Mouse (Mus musculus) lung, postnatal 10 days (tissue): ENCODE results near the gene Zdhhc21.
A peak's percentile ranks its signal among the peaks of the same experiment; 100 is the strongest.

Experiments used
- DNase-seq: peaks from one replicate; pipeline ENCODE4 v3.0.0; 2021

The Zdhhc21 gene

DNA sequence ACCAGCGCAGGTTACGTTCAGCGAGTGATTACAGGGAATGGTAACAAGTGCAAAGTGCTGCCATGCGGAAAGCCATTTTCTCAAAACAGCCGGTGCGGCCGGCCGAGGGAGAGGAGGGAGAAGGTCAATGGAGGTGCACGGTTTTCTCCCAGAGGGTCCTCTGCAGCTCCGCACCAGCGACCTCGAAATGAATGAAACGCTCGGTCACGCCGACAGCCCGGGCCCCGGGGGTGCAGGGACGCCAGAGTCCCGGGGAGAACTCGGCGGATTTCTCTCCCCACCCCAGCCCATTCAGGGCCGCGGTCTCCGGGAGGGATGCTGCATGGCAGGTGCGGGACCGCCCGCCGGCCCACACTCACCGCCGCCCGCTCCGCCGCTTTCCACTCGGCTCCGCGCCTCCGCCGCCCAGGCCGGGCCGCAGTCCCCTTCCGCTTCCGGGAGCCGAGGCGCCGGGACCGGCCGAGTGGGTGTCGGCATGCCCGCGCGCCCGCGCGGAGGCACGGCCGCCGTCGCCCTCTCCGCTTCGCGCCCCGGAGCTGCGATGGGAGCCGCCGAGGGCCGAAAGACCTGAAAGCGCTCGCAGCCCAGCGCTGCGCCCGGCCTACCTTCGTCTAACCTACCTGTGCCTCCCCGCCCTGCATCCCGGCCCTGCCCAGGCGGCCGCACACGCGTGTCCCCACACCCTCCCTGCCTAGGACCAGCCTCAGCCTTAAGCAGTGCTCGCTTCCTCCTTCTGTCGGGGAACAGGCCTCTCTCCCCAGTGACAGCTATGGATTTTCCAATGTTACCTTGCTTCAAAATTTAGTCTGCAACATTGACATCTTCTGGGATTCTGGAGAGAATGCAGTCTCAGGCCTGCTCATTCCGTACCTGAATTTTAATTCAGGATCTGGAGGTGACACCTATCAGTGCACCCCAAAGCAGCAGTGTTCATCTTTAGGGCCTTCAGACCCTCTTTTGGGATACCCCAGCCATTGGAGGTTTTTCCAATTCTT is at the start of gene Zdhhc21:
TSS of gene Zdhhc21 (minus strand) at position 828 of the 995 bp plus-strand sequence.
- DNase-seq: peak; percentile 81

- DNase-seq: no peak
Observed at GRCm38 (mm10) chr4:82895227-82895626, 35.5 kb upstream of the Zdhhc21 start.

DNA sequence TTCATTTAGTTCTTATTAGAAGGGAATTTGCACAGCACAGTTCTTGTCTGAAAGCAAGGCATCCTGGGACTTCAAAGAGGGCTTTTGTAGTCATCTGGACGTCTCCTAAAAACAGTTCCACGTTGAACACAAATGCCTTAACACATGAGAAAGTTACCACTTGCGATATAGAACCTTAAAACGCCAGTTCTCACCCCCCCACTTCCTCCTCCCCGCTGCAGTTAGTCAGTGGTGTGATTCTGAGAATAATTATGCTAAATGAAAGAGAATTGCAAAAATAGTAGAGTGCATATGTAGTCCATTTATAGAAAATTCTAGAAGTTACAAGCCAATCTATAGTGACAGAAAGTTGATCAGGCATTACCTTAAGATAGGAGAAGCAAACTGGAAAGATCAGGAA is 32.5 kb upstream of the Zdhhc21 start:
- no peak for DNase-seq

DNA sequence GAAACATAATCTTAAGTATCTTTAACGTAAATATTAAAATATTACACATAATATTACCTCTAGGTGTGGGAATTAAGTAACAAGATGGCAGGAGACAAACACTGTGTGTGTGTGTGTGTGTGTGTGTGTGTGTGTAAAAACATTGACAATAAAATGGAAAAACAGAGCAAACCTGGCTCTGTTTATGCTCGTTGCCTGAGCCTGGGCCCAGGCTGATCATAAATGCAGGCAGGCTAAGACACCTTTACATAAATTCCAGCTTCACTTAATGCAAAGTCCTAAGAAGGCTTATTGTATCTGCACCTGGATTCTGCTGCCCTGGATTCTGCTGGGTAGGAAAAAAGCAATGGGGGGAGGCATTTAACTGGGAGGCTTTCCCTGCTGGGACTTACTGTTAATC is 31.8 kb upstream of the Zdhhc21 start:
- DNase-seq: no peak

DNA sequence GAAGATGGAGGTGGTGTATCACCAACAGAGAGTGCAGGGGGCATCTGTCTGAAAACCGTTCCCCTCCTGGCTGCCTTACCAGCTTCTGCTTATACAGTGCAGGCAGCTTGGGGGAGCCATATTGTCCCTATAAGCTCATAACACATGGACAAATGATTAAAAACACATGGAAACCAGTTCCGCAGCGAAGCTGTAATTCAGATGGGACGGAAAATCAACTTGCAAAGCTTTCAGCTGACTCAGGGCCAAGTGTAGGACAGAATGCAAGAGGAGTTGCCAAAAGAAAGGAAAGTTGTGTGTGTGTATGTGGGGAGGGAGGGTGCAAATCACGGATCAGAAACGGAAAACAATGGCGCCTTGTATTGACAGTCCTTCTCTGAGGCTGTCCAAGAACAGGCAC is 31.3 kb upstream of the Zdhhc21 start:
- DNase-seq: no peak

DNA sequence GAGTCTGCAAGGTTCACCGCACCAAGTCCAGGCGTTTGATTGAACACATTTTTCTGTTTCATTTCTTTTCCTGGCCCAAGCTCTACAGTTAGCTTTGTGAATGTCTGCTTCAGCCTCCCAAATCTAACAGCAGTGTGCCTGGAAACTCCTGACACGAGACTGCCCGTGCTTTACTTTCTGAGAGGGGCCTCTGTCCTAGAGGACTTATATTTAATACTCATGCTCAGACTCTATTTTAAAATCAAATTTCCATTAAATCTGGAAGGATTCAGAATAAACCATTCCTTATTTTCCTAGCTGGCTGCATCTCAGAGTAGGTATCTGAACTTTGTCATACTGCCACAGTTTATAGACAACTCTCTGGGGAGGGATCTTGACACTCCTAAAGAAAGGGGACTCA is 30.8 kb upstream of the Zdhhc21 start:
- DNase-seq: no peak

DNA sequence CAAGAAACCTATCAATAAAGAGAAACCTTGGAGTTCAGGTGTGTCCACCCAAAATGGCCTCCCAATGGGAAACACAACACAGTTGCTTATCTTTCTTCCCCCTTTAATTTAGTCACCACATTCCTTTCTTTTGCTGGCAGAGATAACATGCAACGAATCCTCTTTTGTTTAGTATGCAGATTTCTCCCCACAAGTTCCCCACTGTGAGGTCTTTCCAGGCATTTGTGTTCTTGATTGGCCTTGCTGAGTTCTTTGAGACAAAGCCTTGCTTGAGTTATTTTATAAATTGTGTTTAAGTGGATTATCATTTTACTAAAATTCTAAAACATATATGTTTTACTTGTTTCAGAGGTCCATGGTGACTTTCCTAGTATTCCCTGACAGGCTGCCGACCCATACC is 26.4 kb upstream of the Zdhhc21 start:
- no peak for DNase-seq

- peak; percentile 22 for DNase-seq
Observed at GRCm38 (mm10) chr4:82885535-82885913, 25.8 kb upstream of the Zdhhc21 start.

DNA sequence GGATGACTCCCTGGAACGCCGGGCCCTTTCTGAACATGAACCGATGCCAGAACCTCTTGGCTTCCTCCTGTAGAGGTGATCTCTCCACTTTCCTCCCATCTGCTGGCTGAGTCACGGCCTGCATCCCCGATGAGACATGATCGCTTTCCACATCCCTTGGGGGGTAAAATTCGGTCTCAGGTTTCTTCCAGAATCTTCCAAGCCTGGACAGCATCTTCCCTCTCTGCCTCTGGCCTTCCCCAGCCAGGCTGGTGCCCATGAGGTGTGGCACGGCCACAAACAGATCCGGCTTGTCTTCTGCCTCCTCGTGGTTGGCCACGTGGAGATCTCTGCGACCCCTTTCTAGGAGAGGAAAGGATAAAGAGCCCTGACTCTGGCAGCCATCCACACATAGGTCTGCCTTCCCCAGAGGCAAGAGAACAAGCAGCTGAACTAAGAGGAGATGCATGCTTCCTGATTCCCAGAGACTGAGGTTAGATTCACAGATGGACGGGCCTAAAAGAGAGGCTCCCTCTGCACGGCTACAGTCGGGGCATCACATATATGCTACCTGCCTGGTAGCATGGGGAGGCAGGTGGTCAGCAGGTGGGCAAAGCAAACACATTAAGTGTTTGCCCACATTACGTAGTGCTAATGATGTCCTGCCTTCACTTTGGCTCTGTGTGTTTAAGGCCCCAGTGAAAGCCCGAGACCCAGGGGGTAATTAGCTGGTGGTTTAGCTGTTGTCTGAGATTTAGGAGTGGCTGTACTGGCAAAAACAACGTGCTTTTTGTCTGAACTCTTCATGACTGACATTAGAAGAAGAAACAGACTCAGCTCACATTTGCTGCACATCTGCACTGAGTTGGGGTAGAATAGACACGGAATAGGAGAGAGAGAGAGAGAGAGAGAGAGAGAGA is 25.1 kb upstream of the Zdhhc21 start, which contains the start of gene Cer1:
TSS of gene Cer1 (minus strand) at position 513 of the 899 bp plus-strand sequence.
- no peak for DNase-seq

DNA sequence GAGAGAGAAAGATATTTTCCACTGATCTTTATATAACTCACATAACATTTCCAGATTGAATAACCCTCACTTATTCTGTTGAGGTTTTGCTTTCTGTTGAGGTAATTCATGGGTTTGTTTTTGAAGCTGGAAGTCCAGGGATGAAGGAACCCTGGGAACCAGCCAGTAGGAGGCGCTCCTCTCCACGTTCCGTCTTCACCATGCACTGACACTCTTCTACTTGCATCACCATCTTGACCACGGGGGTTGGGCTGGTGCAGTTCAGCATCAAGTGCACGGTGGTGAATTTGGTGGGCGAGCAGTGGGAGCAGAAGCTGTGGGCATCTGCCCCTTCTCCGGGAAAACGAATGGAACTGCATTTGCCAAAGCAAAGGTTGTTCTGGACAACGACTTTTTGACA is 22.7 kb upstream of the Zdhhc21 start:
- DNase-seq: peak; percentile 11

DNA sequence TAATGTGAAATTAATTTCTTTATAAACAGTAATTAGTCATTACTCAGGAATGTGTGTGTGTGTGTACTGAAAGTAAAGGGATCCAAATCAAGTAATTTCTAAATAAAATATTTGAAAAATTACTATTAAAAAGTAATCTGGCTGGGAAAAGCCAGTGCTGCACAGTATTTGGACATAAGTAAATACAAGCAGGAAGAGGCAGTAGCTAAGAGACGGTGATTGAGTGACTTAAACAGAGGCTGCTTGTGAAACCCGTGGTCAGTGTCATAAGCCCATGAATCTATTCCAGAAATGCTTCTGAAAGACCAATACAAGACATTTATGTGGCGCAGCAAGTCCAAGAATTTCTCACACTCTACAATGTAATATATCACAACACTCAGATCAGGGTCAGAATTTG is 21.6 kb upstream of the Zdhhc21 start:
- DNase-seq: peak; percentile 11

- no peak for DNase-seq
Observed at GRCm38 (mm10) chr4:82880243-82880642, 20.5 kb upstream of the Zdhhc21 start.

- peak; percentile 10 for DNase-seq
Observed at GRCm38 (mm10) chr4:82879152-82879551, 19.4 kb upstream of the Zdhhc21 start.

- no peak for DNase-seq
Observed at GRCm38 (mm10) chr4:82876656-82877055, 16.9 kb upstream of the Zdhhc21 start.

- DNase-seq: no peak
Observed at GRCm38 (mm10) chr4:82875532-82875931, 15.8 kb upstream of the Zdhhc21 start.

- no peak for DNase-seq
Observed at GRCm38 (mm10) chr4:82874791-82875190, 15.0 kb upstream of the Zdhhc21 start.

- no peak for DNase-seq
Observed at GRCm38 (mm10) chr4:82872548-82872947, 12.8 kb upstream of the Zdhhc21 start.

GRCm38 (mm10) chr4:82872121-82872520 is 12.4 kb upstream of the Zdhhc21 start:
- no peak for DNase-seq

DNA sequence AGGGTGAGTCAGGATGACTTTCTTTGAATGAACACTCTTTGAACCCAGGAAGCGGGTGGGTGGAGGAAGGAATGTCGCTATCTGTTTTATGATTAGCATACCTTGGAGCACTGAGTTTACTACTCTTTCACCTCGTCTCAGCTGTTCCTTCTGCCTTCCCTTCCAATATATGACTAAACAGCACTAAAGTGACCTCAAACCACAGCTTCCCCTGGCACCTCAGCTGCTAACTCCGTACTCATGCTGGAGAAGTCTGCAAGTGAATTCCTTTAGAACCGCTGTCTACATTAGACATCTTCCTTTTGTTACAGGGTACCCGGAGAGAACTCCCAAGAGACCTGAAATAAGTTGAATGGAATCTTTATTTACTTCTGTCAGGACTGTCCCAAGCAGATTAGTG is 11.2 kb upstream of the Zdhhc21 start:
- DNase-seq: no peak

DNA sequence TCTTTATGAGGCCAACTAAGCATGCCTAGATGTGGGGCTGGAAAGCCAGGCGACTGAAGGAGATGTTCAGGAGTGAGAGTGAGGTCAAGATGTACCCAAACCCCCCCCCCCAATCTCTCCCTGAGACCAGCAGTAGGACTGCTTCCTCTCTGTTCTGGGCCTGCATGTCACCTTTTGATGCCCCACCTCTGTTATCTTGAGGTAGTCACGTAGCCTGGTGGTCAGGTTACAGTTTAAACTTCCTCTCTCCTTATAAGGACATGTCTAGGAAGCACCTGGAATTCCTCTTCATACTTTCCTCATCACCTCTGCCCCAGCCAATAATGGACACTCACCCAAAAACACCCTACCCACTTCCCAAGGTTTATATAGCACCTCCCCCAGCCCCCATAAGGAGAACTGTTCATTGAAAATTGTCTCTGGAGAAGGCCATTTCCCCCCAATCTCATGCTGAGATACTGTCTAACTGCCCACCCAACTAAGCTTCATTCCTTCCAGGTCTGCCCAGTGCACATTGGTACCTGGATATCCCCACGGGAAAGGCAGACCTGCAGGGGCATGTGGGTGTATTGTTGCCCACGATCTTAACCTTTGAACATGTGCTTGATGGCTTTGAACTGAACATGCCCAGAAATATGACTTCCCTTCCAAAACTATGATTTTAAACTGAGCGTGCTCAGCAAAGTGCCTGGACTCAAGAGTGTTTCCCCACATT is 8.1 kb upstream of the Zdhhc21 start:
- DNase-seq: no peak

DNA sequence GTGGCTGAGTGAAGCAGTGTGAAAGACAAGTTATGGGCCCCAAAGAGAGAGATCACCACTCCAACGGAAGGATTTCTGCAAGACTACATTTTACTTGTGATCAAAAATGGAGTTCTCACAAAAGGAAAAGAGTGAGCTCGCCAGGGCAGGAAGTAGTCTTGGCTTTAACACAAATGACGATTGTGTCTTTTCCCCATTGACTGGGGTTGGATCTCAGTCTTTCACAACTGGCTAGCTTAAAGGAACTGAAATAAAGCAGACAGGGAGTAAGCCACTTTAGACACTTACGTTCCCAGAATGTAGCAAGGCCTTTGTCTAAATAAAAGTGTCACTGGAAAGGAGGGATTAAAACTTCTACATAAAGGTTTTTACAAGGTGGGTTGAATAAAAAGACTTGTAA is 7.4 kb upstream of the Zdhhc21 start:
- DNase-seq: no peak

- no peak for DNase-seq
Observed at GRCm38 (mm10) chr4:82864974-82865699, 5.4 kb upstream of the Zdhhc21 start.
